Mouse (Mus musculus) intestine, embryonic 16.5 days (tissue): ENCODE data around the gene Sdhb. TPM values are rescaled to one million over a fixed set of nuclear protein-coding genes. Genes with fewer than 3 reads are reported as not detected.
A peak's percentile ranks its signal among the peaks of the same experiment; 100 is the strongest.

ENCODE experiments used
- ATAC-seq: fragments of 200-750 bp; cut with Nextera tagmentation; 2 replicates; pipeline ENCODE4 v1.8.0; 2017; ENCODE audit warnings: moderate TSS enrichment, moderate library complexity
- H3K27ac ChIP-seq: fragments of 300-500 bp; sonication (generic); 2 replicates; pipeline ENCODE4 v1.5.1; 2014; ENCODE audit warnings: mild to moderate bottlenecking, low read length
- H3K27me3 ChIP-seq: fragments of 300-500 bp; sonication (generic); replicated peaks from 2 replicates; pipeline ENCODE4 v1.6.1; 2014; ENCODE audit warnings: low read length, control low read depth, mixed read lengths; ENCODE audit not compliant: control insufficient read depth, insufficient read depth
- H3K36me3 ChIP-seq: fragments of 300-500 bp; sonication (generic); 2 replicates; pipeline ENCODE4 v1.6.1; 2014; ENCODE audit warnings: low read length, control low read depth; ENCODE audit not compliant: control insufficient read depth, insufficient read depth
- H3K4me1 ChIP-seq: fragments of 300-500 bp; sonication (generic); 2 replicates; pipeline ENCODE4 v1.6.1; 2014; ENCODE audit warnings: low read length, control low read depth, mixed read lengths; ENCODE audit not compliant: control insufficient read depth, insufficient read depth
- H3K4me2 ChIP-seq: fragments of 300-500 bp; sonication (generic); 2 replicates; pipeline ENCODE4 v1.6.1; 2014; ENCODE audit warnings: low read depth, low read length, control low read depth
- H3K4me3 ChIP-seq: fragments of 300-500 bp; sonication (generic); 2 replicates; pipeline ENCODE4 v1.5.1; 2014; ENCODE audit warnings: mild to moderate bottlenecking, low read length
- H3K9ac ChIP-seq: fragments of 300-500 bp; sonication (generic); 2 replicates; pipeline ENCODE4 v1.6.1; 2014; ENCODE audit warnings: low read depth, low read length
- H3K9me3 ChIP-seq: fragments of 300-500 bp; sonication (generic); 2 replicates; pipeline ENCODE4 v1.6.1; 2016; ENCODE audit warnings: low read length, control low read depth; ENCODE audit not compliant: control insufficient read depth
- WGBS: fragments of 180-500 bp; shearing (Covaris S2); extraction: QIAGEN DNeasy Blood & Tissue Kit; methylation state at CpG from one replicate; pipeline ENCODE4 v1.1.7; 2014; 5-methylcytosine and 5-hydroxymethylcytosine counted together
- polyA plus RNA-seq: library from polyadenylated mRNA; unstranded; fragments of >200 nt; fragmentation: Nextera tagmentation; extraction: Ambion mirVana; gene quantifications from 2 replicates; pipeline ENCODE4 v1.2.1, GENCODE M21; 2015

Sdhb gene
- polyA plus RNA-seq, 1 experiment from 2014 or later: 671 TPM

- no peak overlapping the region for H3K4me2 ChIP-seq
- peaks cover 16% of the 10 kb centered on the region for H3K4me1 ChIP-seq
- 91% methylated on average over 11 of the region's 11 CpGs for WGBS
- ATAC-seq: no peak
- no peak overlapping the region for H3K9ac ChIP-seq
- no peak overlapping the region for H3K4me3 ChIP-seq
- H3K9me3 ChIP-seq: no peaks in the 10 kb centered on the region
- H3K27ac ChIP-seq: no peak overlapping the region
- peaks cover 4% of the 10 kb centered on the region; the same call in 1 of the 2 replicates for H3K36me3 ChIP-seq
- H3K27me3 ChIP-seq: no peaks in the 10 kb centered on the region
Measured at GRCm38 (mm10) chr4:141014856-141015255, 53.9 kb downstream of the Sdhb start.

- Histone ChIP-seq H3K27ac (no peak overlapping the region), H3K9ac (no peak overlapping the region), H3K4me3 (no peak overlapping the region), H3K9me3 (no peaks in the 10 kb centered on the region), H3K36me3 (peaks cover 4% of the 10 kb centered on the region; the same call in 1 of the 2 replicates), H3K4me2 (no peak overlapping the region), H3K4me1 (peaks cover 21% of the 10 kb centered on the region), H3K27me3 (no peaks in the 10 kb centered on the region)
- ATAC-seq: no peak
- WGBS: 75% methylated on average over 7 of the region's 7 CpGs
Measured at GRCm38 (mm10) chr4:141015356-141015755, 54.4 kb downstream of the Sdhb start.

- Histone ChIP-seq H3K4me2 (no peak overlapping the region), H3K4me1 (peaks cover 27% of the 10 kb centered on the region), H3K4me3 (no peak overlapping the region), H3K27ac (no peak overlapping the region), H3K27me3 (no peaks in the 10 kb centered on the region), H3K9me3 (no peaks in the 10 kb centered on the region), H3K9ac (no peak overlapping the region), H3K36me3 (peaks cover 4% of the 10 kb centered on the region; the same call in 1 of the 2 replicates)
- 79% methylated on average over 9 of the region's 9 CpGs for WGBS
- no peak for ATAC-seq
Measured at GRCm38 (mm10) chr4:141016311-141016710, 55.3 kb downstream of the Sdhb start.

GRCm38 (mm10) chr4:141017657-141018436, 56.8 kb downstream of the Sdhb start:
- Histone ChIP-seq H3K9me3 (no peaks in the 10 kb centered on the region), H3K27ac (no peak overlapping the region)

GRCm38 (mm10) chr4:141020220-141020619, 59.2 kb downstream of the Sdhb start:
- Histone ChIP-seq H3K4me3 (no peak overlapping the region), H3K4me2 (no peak overlapping the region), H3K9ac (peak overlapping the region; percentile 48), H3K27me3 (no peaks in the 10 kb centered on the region), H3K4me1 (peaks cover 23% of the 10 kb centered on the region), H3K27ac (peak overlapping the region; percentile 95), H3K9me3 (no peaks in the 10 kb centered on the region), H3K36me3 (no peaks in the 10 kb centered on the region; the same call in 1 of the 2 replicates)
- 82% methylated on average over 17 of the region's 17 CpGs for WGBS
- no peak for ATAC-seq

More at GRCm38 (mm10) chr4:141017657-141018436, 56.8 kb downstream of the Sdhb start:
- Histone ChIP-seq H3K27me3 (no peaks in the 10 kb centered on the region), H3K4me1 (peaks cover 23% of the 10 kb centered on the region), H3K4me3 (no peak overlapping the region), H3K4me2 (no peak overlapping the region), H3K9ac (0 out of 2 replicates have a peak overlapping the region, but pooled peaks have one; percentile 14), H3K36me3 (peaks cover 4% of the 10 kb centered on the region; the same call in 1 of the 2 replicates)
- 85% methylated on average over 29 of the region's 29 CpGs for WGBS
- ATAC-seq: no peak

GRCm38 (mm10) chr4:141020811-141021613, 60.0 kb downstream of the Sdhb start:
- peak; percentile 79 for ATAC-seq
- Histone ChIP-seq H3K4me2 (peak overlapping the region; percentile 2; the same call in 1 of the 2 replicates), H3K4me3 (no peak overlapping the region), H3K36me3 (no peaks in the 10 kb centered on the region; the same call in 1 of the 2 replicates), H3K27me3 (no peaks in the 10 kb centered on the region), H3K4me1 (peaks cover 23% of the 10 kb centered on the region), H3K27ac (peak overlapping the region; percentile 95), H3K9ac (peak overlapping the region; percentile 48), H3K9me3 (no peaks in the 10 kb centered on the region)
- WGBS: 26% methylated on average over 14 of the region's 14 CpGs

GRCm38 (mm10) chr4:141021614-141021929, 60.6 kb downstream of the Sdhb start:
- peak overlapping the region; percentile 48 for H3K9ac ChIP-seq
- no peaks in the 10 kb centered on the region for H3K9me3 ChIP-seq
- H3K36me3 ChIP-seq: no peaks in the 10 kb centered on the region; the same call in 1 of the 2 replicates
- ATAC-seq: peak; percentile 22
- WGBS: 62% methylated on average over 11 of the region's 11 CpGs
- H3K27me3 ChIP-seq: no peaks in the 10 kb centered on the region
- H3K4me2 ChIP-seq: no peak overlapping the region
- H3K4me3 ChIP-seq: no peak overlapping the region
- peaks cover 23% of the 10 kb centered on the region for H3K4me1 ChIP-seq
- H3K27ac ChIP-seq: peak overlapping the region; percentile 95

- Histone ChIP-seq H3K4me3 (no peak overlapping the region), H3K27ac (no peak overlapping the region; the same call in 1 of the 2 replicates), H3K36me3 (peaks cover 3% of the 10 kb centered on the region; the same call in 1 of the 2 replicates), H3K4me2 (no peak overlapping the region), H3K9ac (no peak overlapping the region), H3K9me3 (no peaks in the 10 kb centered on the region), H3K4me1 (peaks cover 23% of the 10 kb centered on the region), H3K27me3 (no peaks in the 10 kb centered on the region)
- ATAC-seq: no peak
- WGBS: 51% methylated on average over 9 of the region's 9 CpGs
Measured at GRCm38 (mm10) chr4:141024052-141024451, 63.0 kb downstream of the Sdhb start.

GRCm38 (mm10) chr4:141024992-141025391, 64.0 kb downstream of the Sdhb start:
- H3K9me3 ChIP-seq: no peaks in the 10 kb centered on the region
- 76% methylated on average over 27 of the region's 27 CpGs for WGBS
- no peak overlapping the region for H3K27ac ChIP-seq
- H3K9ac ChIP-seq: no peak overlapping the region
- H3K36me3 ChIP-seq: peaks cover 3% of the 10 kb centered on the region; the same call in 1 of the 2 replicates
- H3K27me3 ChIP-seq: no peaks in the 10 kb centered on the region
- 0 out of 2 replicates have a peak, but pooled peaks have one; percentile 26 for ATAC-seq
- H3K4me2 ChIP-seq: no peak overlapping the region
- peaks cover 19% of the 10 kb centered on the region for H3K4me1 ChIP-seq
- H3K4me3 ChIP-seq: no peak overlapping the region
